Mouse (Mus musculus) neural tube, embryonic 13.5 days (tissue): ENCODE results near the gene Eci2. TPM values are rescaled to one million over a fixed set of nuclear protein-coding genes. Genes with fewer than 3 reads are reported as not detected.

Experiments used
- ATAC-seq: fragments of 200-750 bp; cut with Nextera tagmentation; 2 replicates; pipeline ENCODE4 v1.8.0; 2017; ENCODE audit warnings: low read depth, mild to moderate bottlenecking, moderate TSS enrichment, moderate library complexity
- H3K27ac ChIP-seq: fragments of 300-500 bp; sonication (generic); replicated peaks from 2 replicates; pipeline ENCODE4 v1.5.1; 2015; ENCODE audit warnings: moderate library complexity, mild to moderate bottlenecking, inconsistent platforms
- H3K27me3 ChIP-seq: fragments of 300-500 bp; sonication (generic); 2 replicates; pipeline ENCODE4 v1.6.1; 2015; ENCODE audit warnings: mild to moderate bottlenecking, inconsistent platforms
- H3K36me3 ChIP-seq: fragments of 300-500 bp; sonication (generic); 2 replicates; pipeline ENCODE4 v1.6.1; 2015; ENCODE audit warnings: mild to moderate bottlenecking, inconsistent platforms
- H3K4me1 ChIP-seq: fragments of 300-500 bp; sonication (generic); replicated peaks from 2 replicates; pipeline ENCODE4 v1.6.1; 2015; ENCODE audit warnings: inconsistent platforms
- H3K4me2 ChIP-seq: fragments of 300-500 bp; sonication (generic); 2 replicates; pipeline ENCODE4 v1.6.1; 2015; ENCODE audit warnings: inconsistent platforms, mild to moderate bottlenecking, moderate library complexity
- H3K4me3 ChIP-seq: fragments of 300-500 bp; sonication (generic); 2 replicates; pipeline ENCODE4 v1.5.1; 2015; ENCODE audit warnings: mild to moderate bottlenecking, inconsistent platforms
- H3K9ac ChIP-seq: fragments of 300-500 bp; sonication (generic); 2 replicates; pipeline ENCODE4 v1.6.1; 2015; ENCODE audit warnings: moderate library complexity, mild to moderate bottlenecking, inconsistent platforms
- H3K9me3 ChIP-seq: fragments of 300-500 bp; sonication (generic); 2 replicates; pipeline ENCODE4 v1.6.1; 2016; ENCODE audit warnings: inconsistent platforms
- WGBS: fragments of 180-500 bp; shearing (Covaris S2); methylation state at CpG from one replicate; pipeline ENCODE4 v1.1.7; 2015; 5-methylcytosine and 5-hydroxymethylcytosine counted together
- polyA plus RNA-seq: library from polyadenylated mRNA; unstranded; fragments of >200 nt; fragmentation: Nextera tagmentation; extraction: Ambion mirVana; gene quantifications from 2 replicates; pipeline ENCODE4 v1.2.1, GENCODE M21; 2015

The Eci2 gene
- polyA plus RNA-seq, result 120 and 127 TPM in 2 replicates

DNA sequence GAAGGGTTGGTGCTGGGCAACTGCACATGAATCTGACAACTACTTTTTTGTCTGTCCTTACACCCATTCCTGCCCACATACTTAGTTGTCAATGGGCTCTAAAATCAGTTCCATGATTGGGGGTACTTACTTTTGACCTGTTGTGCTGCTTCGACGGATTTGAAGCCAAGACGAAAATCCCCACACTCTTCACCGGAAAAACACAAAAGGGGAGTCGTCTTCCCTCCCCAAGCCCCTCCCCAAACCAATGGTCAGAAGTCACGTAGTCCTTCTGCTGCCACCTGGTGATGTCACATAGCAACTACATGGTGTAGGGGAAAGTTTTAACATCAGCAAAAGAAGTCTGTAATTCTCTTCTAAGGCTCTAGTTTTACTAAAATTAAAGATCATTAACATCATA lies at the start of gene Eci2:
Gene Eci2 (minus strand): TSS at position 218 of the 400 bp plus-strand sequence.
- Histone ChIP-seq H3K4me3 (peak within 1 kb of the TSS; percentile 14; the same call in 1 of the 2 replicates), H3K36me3 (no peaks in the 10 kb centered on the region), H3K9me3 (no peaks in the 10 kb centered on the region), H3K4me1 (no peaks in the 10 kb centered on the region), H3K27ac (no peak within 1 kb of the TSS), H3K9ac (no peak within 1 kb of the TSS), H3K27me3 (no peaks in the 10 kb centered on the region), H3K4me2 (peak within 1 kb of the TSS; percentile 37; the same call in 1 of the 2 replicates)
- WGBS, result 15% methylated on average over 6 of the region's 6 CpGs
- no peak for ATAC-seq

DNA sequence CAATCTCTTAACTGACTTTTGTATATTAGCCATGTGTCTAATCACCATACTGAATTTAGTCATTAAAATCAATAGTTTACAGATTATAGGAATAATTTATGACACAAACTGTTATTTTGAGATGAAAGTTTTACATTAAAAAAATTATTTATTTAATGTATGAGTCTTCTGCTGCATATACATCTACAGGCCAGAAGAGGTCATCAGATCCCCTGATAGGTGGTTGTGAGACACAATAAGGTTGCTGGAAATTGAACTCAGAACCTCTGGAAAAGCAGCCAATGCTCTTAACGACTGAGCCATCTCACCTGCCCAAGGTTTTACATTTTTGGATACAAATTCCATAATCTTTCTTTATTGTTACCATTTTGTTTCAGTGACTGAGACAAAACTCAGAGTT lies 48.0 kb upstream of the Eci2 start:
- no peaks in the 10 kb centered on the region for H3K36me3 ChIP-seq
- no peak for ATAC-seq
- H3K27me3 ChIP-seq, result no peaks in the 10 kb centered on the region
- no peak overlapping the region for H3K9ac ChIP-seq
- H3K27ac ChIP-seq, result no peak overlapping the region
- H3K9me3 ChIP-seq, result no peaks in the 10 kb centered on the region
- no peaks in the 10 kb centered on the region for H3K4me1 ChIP-seq
- H3K4me2 ChIP-seq, result no peak overlapping the region
- no peak overlapping the region for H3K4me3 ChIP-seq
- WGBS, result 51% methylated on average over 1 of the region's 1 CpGs

- peak; percentile 72; the same call in 1 of the 2 replicates for ATAC-seq
- no peak overlapping the region for H3K4me3 ChIP-seq
- H3K9me3 ChIP-seq, result no peaks in the 10 kb centered on the region
- H3K9ac ChIP-seq, result no peak overlapping the region
- WGBS, result 47% methylated on average over 9 of the region's 9 CpGs
- H3K27ac ChIP-seq, result no peak overlapping the region
- no peaks in the 10 kb centered on the region for H3K36me3 ChIP-seq
- H3K4me1 ChIP-seq, result peaks cover 12% of the 10 kb centered on the region
- no peak overlapping the region for H3K4me2 ChIP-seq
- no peaks in the 10 kb centered on the region for H3K27me3 ChIP-seq
Measured at GRCm38 (mm10) chr13:35070485-35071472, 43.9 kb upstream of the Eci2 start.

DNA sequence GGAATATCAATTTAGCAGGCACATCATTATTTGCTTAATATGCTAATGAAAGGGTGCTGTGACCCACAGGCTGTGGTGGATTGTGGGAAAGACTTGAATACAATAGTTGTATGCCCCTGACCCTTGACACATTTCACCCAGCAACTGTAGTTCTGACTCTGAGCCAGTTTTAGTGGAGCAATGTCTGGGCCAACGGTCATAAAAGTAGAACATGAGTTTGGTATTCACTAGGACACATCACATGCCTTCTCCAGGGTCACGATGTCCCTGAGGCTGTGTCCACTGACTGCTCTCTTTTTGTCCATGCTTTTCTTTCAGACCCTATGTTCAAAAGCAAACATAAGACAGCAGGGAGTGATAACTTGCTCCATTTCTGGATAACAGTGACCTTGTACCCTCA lies 40.2 kb upstream of the Eci2 start:
- H3K4me3 ChIP-seq, result no peak overlapping the region
- H3K27ac ChIP-seq, result no peak overlapping the region
- 76% methylated on average over 2 of the region's 2 CpGs for WGBS
- H3K9ac ChIP-seq, result no peak overlapping the region
- no peaks in the 10 kb centered on the region for H3K27me3 ChIP-seq
- no peaks in the 10 kb centered on the region for H3K36me3 ChIP-seq
- ATAC-seq, result no peak
- peaks cover 15% of the 10 kb centered on the region for H3K4me1 ChIP-seq
- H3K4me2 ChIP-seq, result no peak overlapping the region
- H3K9me3 ChIP-seq, result no peaks in the 10 kb centered on the region

DNA sequence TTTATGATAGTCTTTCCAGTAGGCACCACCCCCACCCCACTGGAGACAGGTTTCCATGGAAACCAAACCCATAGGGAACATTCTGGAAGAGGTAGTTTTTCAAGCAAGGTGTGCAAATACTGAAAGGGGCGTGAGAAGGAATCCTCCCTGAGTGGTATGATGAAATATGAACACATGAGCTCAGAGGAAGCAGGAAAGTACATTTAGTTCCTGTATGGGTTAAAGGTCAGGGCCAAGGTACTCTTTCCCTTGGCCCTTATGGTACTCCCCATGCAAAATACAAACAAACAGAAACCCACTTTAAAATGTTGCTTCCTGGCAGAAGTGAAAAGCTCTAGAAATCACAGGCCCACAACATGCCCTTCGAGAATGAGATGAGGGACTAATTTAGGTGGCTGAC lies 39.1 kb upstream of the Eci2 start:
- H3K9me3 ChIP-seq, result no peaks in the 10 kb centered on the region
- no peak overlapping the region for H3K4me3 ChIP-seq
- H3K9ac ChIP-seq, result no peak overlapping the region
- H3K27me3 ChIP-seq, result no peaks in the 10 kb centered on the region
- H3K27ac ChIP-seq, result no peak overlapping the region
- no peak for ATAC-seq
- WGBS, result 40% methylated on average over 2 of the region's 2 CpGs
- H3K4me2 ChIP-seq, result no peak overlapping the region
- H3K36me3 ChIP-seq, result no peaks in the 10 kb centered on the region
- H3K4me1 ChIP-seq, result peaks cover 15% of the 10 kb centered on the region

DNA sequence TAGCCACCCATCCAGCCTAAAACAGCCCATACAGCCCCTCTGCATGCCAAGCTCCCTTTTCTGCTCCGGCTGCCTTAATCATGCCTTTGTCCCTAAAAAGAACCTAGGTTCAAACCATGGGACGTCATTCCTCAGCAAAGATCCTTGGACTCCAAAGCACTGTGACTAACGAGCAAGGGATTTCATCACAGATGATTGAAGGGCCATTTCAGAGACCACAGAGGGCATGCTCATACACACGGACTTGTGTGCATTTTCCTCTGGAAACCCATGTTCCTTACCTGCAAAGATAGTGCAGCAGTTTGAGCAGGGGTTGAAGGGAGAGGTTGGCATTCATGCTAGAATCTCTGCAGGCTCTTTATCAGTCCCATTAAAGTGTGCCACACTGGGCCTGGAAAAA lies 37.5 kb upstream of the Eci2 start:
- H3K4me2 ChIP-seq, result no peak overlapping the region
- WGBS, result 68% methylated on average over 4 of the region's 4 CpGs
- H3K4me3 ChIP-seq, result no peak overlapping the region
- H3K36me3 ChIP-seq, result no peaks in the 10 kb centered on the region
- no peak overlapping the region for H3K27ac ChIP-seq
- H3K9me3 ChIP-seq, result no peaks in the 10 kb centered on the region
- no peak overlapping the region for H3K9ac ChIP-seq
- H3K4me1 ChIP-seq, result peaks cover 15% of the 10 kb centered on the region
- H3K27me3 ChIP-seq, result no peaks in the 10 kb centered on the region
- no peak for ATAC-seq

- Histone ChIP-seq H3K27me3 (no peaks in the 10 kb centered on the region), H3K27ac (no peak overlapping the region), H3K4me1 (no peaks in the 10 kb centered on the region), H3K36me3 (no peaks in the 10 kb centered on the region), H3K9ac (no peak overlapping the region), H3K4me2 (no peak overlapping the region), H3K9me3 (no peaks in the 10 kb centered on the region), H3K4me3 (no peak overlapping the region)
- WGBS, result 6% methylated on average over 5 of the region's 5 CpGs
- no peak for ATAC-seq
Measured at GRCm38 (mm10) chr13:35058145-35058544, 31.2 kb upstream of the Eci2 start.

GRCm38 (mm10) chr13:35036486-35036885 lies 9.6 kb upstream of the Eci2 start:
- WGBS, result 60% methylated on average over 5 of the region's 5 CpGs
- Histone ChIP-seq H3K9me3 (no peaks in the 10 kb centered on the region), H3K4me2 (no peak overlapping the region), H3K36me3 (no peaks in the 10 kb centered on the region), H3K4me1 (peaks cover 3% of the 10 kb centered on the region), H3K4me3 (no peak overlapping the region), H3K9ac (no peak overlapping the region), H3K27ac (no peak overlapping the region), H3K27me3 (no peaks in the 10 kb centered on the region)
- no peak for ATAC-seq

- no peak overlapping the region for H3K4me2 ChIP-seq
- H3K9ac ChIP-seq, result no peak overlapping the region
- no peak for ATAC-seq
- no peaks in the 10 kb centered on the region for H3K36me3 ChIP-seq
- WGBS, result 82% methylated on average over 4 of the region's 4 CpGs
- H3K4me3 ChIP-seq, result no peak overlapping the region
- H3K27me3 ChIP-seq, result no peaks in the 10 kb centered on the region
- peaks cover 3% of the 10 kb centered on the region for H3K4me1 ChIP-seq
- no peaks in the 10 kb centered on the region for H3K9me3 ChIP-seq
- H3K27ac ChIP-seq, result no peak overlapping the region
Measured at GRCm38 (mm10) chr13:35035731-35036130, 8.8 kb upstream of the Eci2 start.

DNA sequence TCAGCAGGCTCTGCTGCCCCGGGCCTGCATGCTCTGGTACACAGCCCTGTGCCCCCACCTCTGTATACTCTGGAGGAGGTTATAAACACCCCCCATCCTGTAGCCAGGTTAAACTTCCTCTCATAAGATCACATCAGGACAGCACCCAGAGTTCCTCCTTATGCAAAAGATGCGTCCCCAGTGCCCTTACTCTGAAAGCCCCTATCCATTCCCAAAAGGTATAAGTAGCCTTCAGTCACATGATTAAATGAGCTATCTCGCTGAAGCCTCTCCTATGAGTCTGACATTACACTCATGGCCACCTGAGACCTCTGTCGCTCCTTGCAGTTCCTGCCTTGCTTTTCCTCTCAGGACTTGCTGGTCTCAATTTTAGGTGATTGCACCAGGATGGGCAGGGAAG lies 6.7 kb upstream of the Eci2 start:
- no peak overlapping the region for H3K27ac ChIP-seq
- 84% methylated on average over 4 of the region's 4 CpGs for WGBS
- H3K9me3 ChIP-seq, result no peaks in the 10 kb centered on the region
- H3K36me3 ChIP-seq, result no peaks in the 10 kb centered on the region
- H3K4me2 ChIP-seq, result no peak overlapping the region
- ATAC-seq, result no peak
- H3K4me1 ChIP-seq, result peaks cover 3% of the 10 kb centered on the region
- H3K27me3 ChIP-seq, result no peaks in the 10 kb centered on the region
- H3K4me3 ChIP-seq, result no peak overlapping the region
- H3K9ac ChIP-seq, result no peak overlapping the region

- H3K4me3 ChIP-seq, result no peak overlapping the region
- WGBS, result 75% methylated on average over 4 of the region's 4 CpGs
- no peak for ATAC-seq
- no peak overlapping the region for H3K9ac ChIP-seq
- peaks cover 3% of the 10 kb centered on the region for H3K4me1 ChIP-seq
- H3K4me2 ChIP-seq, result no peak overlapping the region
- no peaks in the 10 kb centered on the region for H3K9me3 ChIP-seq
- H3K27me3 ChIP-seq, result no peaks in the 10 kb centered on the region
- H3K27ac ChIP-seq, result no peak overlapping the region
- no peaks in the 10 kb centered on the region for H3K36me3 ChIP-seq
Measured at GRCm38 (mm10) chr13:35031684-35032082, 4.8 kb upstream of the Eci2 start.

GRCm38 (mm10) chr13:35030979-35031683 lies 4.2 kb upstream of the Eci2 start:
- H3K27me3 ChIP-seq, result no peaks in the 10 kb centered on the region
- no peaks in the 10 kb centered on the region for H3K36me3 ChIP-seq
- H3K9ac ChIP-seq, result no peak overlapping the region
- H3K27ac ChIP-seq, result no peak overlapping the region
- H3K4me3 ChIP-seq, result no peak overlapping the region
- ATAC-seq, result no peak
- peaks cover 3% of the 10 kb centered on the region for H3K4me1 ChIP-seq
- no peak overlapping the region for H3K4me2 ChIP-seq
- 87% methylated on average over 7 of the region's 7 CpGs for WGBS
- H3K9me3 ChIP-seq, result no peaks in the 10 kb centered on the region
